Mouse (Mus musculus) left cerebral cortex, adult 18-20 months (tissue): ENCODE measurements around the gene 2510039O18Rik. TPM values are rescaled to one million over a fixed set of nuclear protein-coding genes. Genes with fewer than 3 reads are reported as not detected.
A peak's percentile ranks its signal among the peaks of the same experiment; 100 is the strongest.

Experiments used
- DNase-seq, 2 experiments: peaks; one replicate each; pipeline ENCODE4 v3.0.0; 2021 to 2022; ENCODE audit warnings: low spot score in 2 of 2, mixed read lengths in 1 of 2
- total RNA-seq, 2 experiments: library from RNA; stranded (reverse); gene quantifications; 2 replicates each; pipeline ENCODE4 v1.2.3; 2021

2510039O18Rik gene
- total RNA-seq, 2 experiments from 2014 or later, result 29.6 to 32.6 TPM

GRCm38 (mm10) chr4:147935904-147936303 is 4.8 kb upstream of the 2510039O18Rik start:
- no peak for DNase-seq

- peak; percentile 67 to 70 for DNase-seq
Observed at GRCm38 (mm10) chr4:147936331-147936954, 4.3 kb upstream of the 2510039O18Rik start, which contains the start of gene Plod1. TSS of gene Plod1 (minus strand) at chr4:147936767.

- no peak for DNase-seq
Observed at GRCm38 (mm10) chr4:147937021-147937420, 3.7 kb upstream of the 2510039O18Rik start.

- DNase-seq, result no peak
Observed at GRCm38 (mm10) chr4:147937486-147937885, 3.2 kb upstream of the 2510039O18Rik start.

GRCm38 (mm10) chr4:147938148-147939096 is 2.3 kb upstream of the 2510039O18Rik start:
- no peak for DNase-seq

GRCm38 (mm10) chr4:147940111-147940510 is 584 bp upstream of the 2510039O18Rik start:
- no peak for DNase-seq

- DNase-seq, result peak; percentile 24 to 36
Observed at GRCm38 (mm10) chr4:147941045-147942020, 638 bp downstream of the 2510039O18Rik start.

GRCm38 (mm10) chr4:147943005-147943404 is 2.3 kb downstream of the 2510039O18Rik start:
- no peak for DNase-seq

GRCm38 (mm10) chr4:147947511-147947910 is 6.8 kb downstream of the 2510039O18Rik start:
- no peak for DNase-seq

- DNase-seq, result peak; percentile 32 to 33
Observed at GRCm38 (mm10) chr4:147953590-147953989, 12.9 kb downstream of the 2510039O18Rik start.

- no peak for DNase-seq
Observed at GRCm38 (mm10) chr4:147957141-147957540, 16.4 kb downstream of the 2510039O18Rik start.

GRCm38 (mm10) chr4:147959881-147960831 is 19.5 kb downstream of the 2510039O18Rik start:
- DNase-seq, result peak; percentile 57 to 70

- no peak for DNase-seq
Observed at GRCm38 (mm10) chr4:147962781-147963180, 22.1 kb downstream of the 2510039O18Rik start.

GRCm38 (mm10) chr4:147963623-147964022 is 22.9 kb downstream of the 2510039O18Rik start:
- no peak for DNase-seq

GRCm38 (mm10) chr4:147965712-147966111 is 25.0 kb downstream of the 2510039O18Rik start:
- DNase-seq, result no peak

- DNase-seq, result no peak
Observed at GRCm38 (mm10) chr4:147968816-147969215, 28.1 kb downstream of the 2510039O18Rik start.

- DNase-seq, result no peak
Observed at GRCm38 (mm10) chr4:147969337-147969736, 28.6 kb downstream of the 2510039O18Rik start.

GRCm38 (mm10) chr4:147976237-147976636 is 35.5 kb downstream of the 2510039O18Rik start:
- no peak for DNase-seq

GRCm38 (mm10) chr4:147977726-147978125 is 37.0 kb downstream of the 2510039O18Rik start:
- no peak for DNase-seq

GRCm38 (mm10) chr4:147978391-147978790 is 37.7 kb downstream of the 2510039O18Rik start:
- DNase-seq, result no peak
